Mouse (Mus musculus) cortical plate, adult 2 months (tissue): ENCODE results near the gene Ptprn2. TPM values are rescaled to one million over a fixed set of nuclear protein-coding genes. Genes with fewer than 3 reads are reported as not detected.

Experiments
- H3K27ac ChIP-seq: fragments of 200-500 bp; 2 replicates; pipeline ENCODE4 v1.5.1; 2012; ENCODE audit warnings: low read length, control low read depth, inconsistent platforms; ENCODE audit not compliant: insufficient read depth
- H3K4me1 ChIP-seq: fragments of 200-500 bp; 2 replicates; pipeline ENCODE4 v1.6.1; 2011; ENCODE audit warnings: low read length; ENCODE audit not compliant: control insufficient read depth, insufficient read depth
- H3K4me3 ChIP-seq: fragments of 200-500 bp; 2 replicates; pipeline ENCODE4 v1.5.1; 2011; ENCODE audit warnings: mild to moderate bottlenecking, low read length, control low read depth; ENCODE audit not compliant: insufficient read depth
- CTCF ChIP-seq: fragments of 200-500 bp; IDR thresholded peaks from 2 replicates; pipeline ENCODE4 v1.5.1; 2011; ENCODE audit warnings: mild to moderate bottlenecking, control low read depth, low read length; ENCODE audit not compliant: insufficient read depth; ENCODE audit errors: extremely low read depth
- POLR2A ChIP-seq: fragments of 200-500 bp; IDR thresholded peaks from 2 replicates; pipeline ENCODE4 v1.6.1; 2011; ENCODE audit warnings: mild to moderate bottlenecking, low read length, control low read depth; ENCODE audit not compliant: insufficient read depth; ENCODE audit errors: extremely low read depth
- polyA plus RNA-seq: library from polyadenylated mRNA; depleted of rRNA; stranded (reverse); fragments of >200 nt; gene quantifications from 2 replicates; pipeline ENCODE4 v1.2.3, GENCODE M21; 2012

Ptprn2 gene
- polyA plus RNA-seq, 1 experiment = 165 TPM

GRCm38 (mm10) chr12:116919691-116920526 lies 434.4 kb downstream of the Ptprn2 start:
- no peak for TF ChIP-seq POLR2A
- TF ChIP-seq CTCF = no peak

GRCm38 (mm10) chr12:116927115-116927514 lies 441.6 kb downstream of the Ptprn2 start:
- Histone ChIP-seq H3K4me3 (no peak overlapping the region), H3K27ac (no peak overlapping the region), H3K4me1 (peaks cover 5% of the 10 kb centered on the region; the same call in 1 of the 2 replicates)
- no peak for TF ChIP-seq CTCF
- no peak for TF ChIP-seq POLR2A

More at GRCm38 (mm10) chr12:116919691-116920526, 434.4 kb downstream of the Ptprn2 start:
- H3K4me1 ChIP-seq = peaks cover 4% of the 10 kb centered on the region
- no peak overlapping the region for H3K4me3 ChIP-seq
- no peak overlapping the region for H3K27ac ChIP-seq

- H3K4me3 ChIP-seq = no peak overlapping the region
- TF ChIP-seq CTCF = no peak
- no peak for TF ChIP-seq POLR2A
- peaks cover 5% of the 10 kb centered on the region; the same call in 1 of the 2 replicates for H3K4me1 ChIP-seq
- no peak overlapping the region for H3K27ac ChIP-seq
Measured at GRCm38 (mm10) chr12:116927516-116927915, 442.0 kb downstream of the Ptprn2 start.

- Histone ChIP-seq H3K4me3 (no peak overlapping the region), H3K27ac (no peak overlapping the region), H3K4me1 (peaks cover 4% of the 10 kb centered on the region)
- no peak for TF ChIP-seq POLR2A
- no peak for TF ChIP-seq CTCF
Measured at GRCm38 (mm10) chr12:116938158-116938854, 452.8 kb downstream of the Ptprn2 start.

- no peak overlapping the region for H3K27ac ChIP-seq
- no peak for TF ChIP-seq POLR2A
- no peak for TF ChIP-seq CTCF
Measured at GRCm38 (mm10) chr12:116943883-116944282, 458.4 kb downstream of the Ptprn2 start.

GRCm38 (mm10) chr12:116948151-116948928 lies 462.8 kb downstream of the Ptprn2 start:
- Histone ChIP-seq H3K4me1 (peaks cover 3% of the 10 kb centered on the region), H3K27ac (peak overlapping the region; percentile 88), H3K4me3 (no peak overlapping the region)
- no peak for TF ChIP-seq POLR2A
- no peak for TF ChIP-seq CTCF

More at GRCm38 (mm10) chr12:116943883-116944282, 458.4 kb downstream of the Ptprn2 start:
- peaks cover 5% of the 10 kb centered on the region for H3K4me1 ChIP-seq
- H3K4me3 ChIP-seq = no peak overlapping the region

- TF ChIP-seq CTCF (no peak), POLR2A (no peak)
- H3K4me1 ChIP-seq = peaks cover 3% of the 10 kb centered on the region
- H3K4me3 ChIP-seq = no peak overlapping the region
- no peak overlapping the region for H3K27ac ChIP-seq
Measured at GRCm38 (mm10) chr12:116949726-116950125, 464.2 kb downstream of the Ptprn2 start.

- no peak overlapping the region for H3K4me3 ChIP-seq
- TF ChIP-seq CTCF = no peak
- TF ChIP-seq POLR2A = no peak
- peaks cover 3% of the 10 kb centered on the region for H3K4me1 ChIP-seq
- H3K27ac ChIP-seq = no peak overlapping the region
Measured at GRCm38 (mm10) chr12:116952452-116953205, 467.1 kb downstream of the Ptprn2 start.

- Histone ChIP-seq H3K4me1 (no peaks in the 10 kb centered on the region), H3K27ac (no peak overlapping the region), H3K4me3 (no peak overlapping the region)
- no peak for TF ChIP-seq POLR2A
Measured at GRCm38 (mm10) chr12:116959164-116959563, 473.6 kb downstream of the Ptprn2 start.

- no peak overlapping the region for H3K4me3 ChIP-seq
- TF ChIP-seq CTCF (no peak), POLR2A (no peak)
- peaks cover 4% of the 10 kb centered on the region for H3K4me1 ChIP-seq
- no peak overlapping the region for H3K27ac ChIP-seq
Measured at GRCm38 (mm10) chr12:116963906-116964305, 478.4 kb downstream of the Ptprn2 start.
